Mouse (Mus musculus): ENCODE results near the gene Olfr1392. TPM values are rescaled to one million over a fixed set of nuclear protein-coding genes. Genes with fewer than 3 reads are reported as not detected.
"Not testable (repeated sequence)": the region's sequence is repeated elsewhere in the genome, so short reads cannot be mapped to it uniquely, and the experiment has no call there.

Olfr1392 gene
- 0.01 TPM in 1 of 2 replicates, not detected in the other for polyA plus RNA-seq (2012)

GRCm38 (mm10) chr11:49284982-49285381 lies at the start of gene Olfr1392:
Gene Olfr1392, plus strand, starts transcription at chr11:49285282.
- H3K27me3 ChIP-seq (ENCODE audit: control insufficient read depth); H3K9me3 ChIP-seq (ENCODE audit: control insufficient read depth, low read length); H3K36me3 ChIP-seq (ENCODE audit: control insufficient read depth); H3K4me1 ChIP-seq (ENCODE audit: control insufficient read depth); H3K4me3 ChIP-seq (replicated peaks): not testable (repeated sequence)

DNA sequence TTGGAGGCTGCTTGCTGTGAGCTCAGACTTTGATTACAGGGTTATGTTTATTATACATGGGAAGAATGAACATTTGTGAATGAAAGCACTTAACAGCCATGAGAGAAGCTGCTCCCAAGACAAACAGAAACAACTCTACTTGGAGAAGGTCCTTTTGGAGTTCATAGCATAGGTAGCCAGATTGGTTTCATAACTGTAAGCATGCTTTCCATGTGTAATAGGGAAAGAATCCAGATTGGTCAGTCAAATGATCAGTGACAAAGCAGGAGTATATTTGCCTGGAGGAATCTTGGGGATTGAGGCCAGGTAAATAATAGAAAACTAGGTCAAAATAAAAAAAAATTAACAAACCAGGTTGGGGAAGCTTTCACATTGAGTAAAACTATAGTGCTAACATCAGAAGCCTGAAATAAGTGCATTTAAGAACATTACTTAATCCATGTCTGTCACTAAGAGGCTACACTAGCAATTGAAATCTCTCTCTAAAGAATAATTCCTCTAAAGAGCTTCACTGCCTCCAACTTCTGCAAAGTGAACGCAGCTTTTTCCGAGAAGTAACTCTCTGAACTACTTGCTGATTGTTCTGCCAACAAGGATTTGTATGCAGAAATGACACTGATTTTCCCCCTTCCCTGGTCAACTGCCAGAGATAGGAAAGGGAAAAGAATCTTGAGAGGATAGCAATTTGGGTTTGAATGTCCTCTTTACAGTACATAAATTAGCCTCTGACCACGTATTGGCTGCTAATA lies 49.4 kb upstream of the Olfr1392 start:
- Histone ChIP-seq H3K27me3 (ENCODE audit: control insufficient read depth) (peaks cover 20% of the 10 kb centered on the region), H3K36me3 (ENCODE audit: control insufficient read depth) (no peaks in the 10 kb centered on the region), H3K4me3 (replicated peaks) (no peak overlapping the region), H3K4me1 (ENCODE audit: control insufficient read depth) (peaks cover 4% of the 10 kb centered on the region), H3K9me3 (ENCODE audit: control insufficient read depth, low read length) (no peaks in the 10 kb centered on the region)
- no peak for TF ChIP-seq TAL1 (IDR thresholded peaks at IDR 0.05; ENCODE audit: low read length)
- no peak for TF ChIP-seq GATA1 (IDR thresholded peaks at IDR 0.05; ENCODE audit: low read length)

DNA sequence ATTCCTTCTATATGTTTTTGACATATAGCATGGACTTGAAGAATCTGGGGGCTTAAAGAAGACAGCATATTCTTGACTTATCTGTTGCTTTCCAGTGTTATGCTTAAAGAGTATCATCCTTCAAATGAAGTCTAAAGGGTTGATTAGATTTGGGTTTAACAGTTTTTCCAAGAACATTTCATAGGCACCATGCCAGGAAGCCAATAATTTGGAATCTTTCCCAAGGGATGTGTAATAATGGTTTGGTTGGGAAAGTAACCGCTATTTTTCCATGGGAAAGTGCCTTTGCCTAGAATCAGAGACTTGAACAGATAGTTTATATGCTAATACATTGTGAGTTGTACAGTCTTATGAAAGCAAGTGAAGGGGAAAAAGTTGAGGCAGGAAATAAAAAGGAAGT lies 48.2 kb upstream of the Olfr1392 start:
- TF ChIP-seq TAL1 (IDR thresholded peaks at IDR 0.05; ENCODE audit: low read length): no peak
- TF ChIP-seq GATA1 (IDR thresholded peaks at IDR 0.05; ENCODE audit: low read length): no peak

GRCm38 (mm10) chr11:49237532-49237931 lies 47.5 kb upstream of the Olfr1392 start:
- Histone ChIP-seq H3K27me3 (ENCODE audit: control insufficient read depth) (peaks cover 20% of the 10 kb centered on the region), H3K4me1 (ENCODE audit: control insufficient read depth) (peaks cover 16% of the 10 kb centered on the region), H3K36me3 (ENCODE audit: control insufficient read depth) (no peaks in the 10 kb centered on the region), H3K4me3 (replicated peaks) (no peak overlapping the region), H3K9me3 (ENCODE audit: control insufficient read depth, low read length) (no peaks in the 10 kb centered on the region)
- TF ChIP-seq GATA1 (IDR thresholded peaks at IDR 0.05; ENCODE audit: low read length) (no peak), TAL1 (IDR thresholded peaks at IDR 0.05; ENCODE audit: low read length) (no peak)

More for the DNA sequence above, 48.2 kb upstream of the Olfr1392 start:
- H3K27me3 ChIP-seq (ENCODE audit: control insufficient read depth): peaks cover 20% of the 10 kb centered on the region
- H3K36me3 ChIP-seq (ENCODE audit: control insufficient read depth): no peaks in the 10 kb centered on the region
- H3K4me1 ChIP-seq (ENCODE audit: control insufficient read depth): peaks cover 11% of the 10 kb centered on the region
- H3K9me3 ChIP-seq (ENCODE audit: control insufficient read depth, low read length): no peaks in the 10 kb centered on the region
- H3K4me3 ChIP-seq (replicated peaks): no peak overlapping the region

- Histone ChIP-seq H3K4me1 (ENCODE audit: control insufficient read depth) (peaks cover 40% of the 10 kb centered on the region), H3K27me3 (ENCODE audit: control insufficient read depth) (peaks cover 15% of the 10 kb centered on the region), H3K9me3 (ENCODE audit: control insufficient read depth, low read length) (no peaks in the 10 kb centered on the region), H3K4me3 (replicated peaks) (no peak overlapping the region), H3K36me3 (ENCODE audit: control insufficient read depth) (no peaks in the 10 kb centered on the region)
- TF ChIP-seq TAL1 (IDR thresholded peaks at IDR 0.05; ENCODE audit: low read length) (no peak), GATA1 (IDR thresholded peaks at IDR 0.05; ENCODE audit: low read length) (no peak)
Observed at GRCm38 (mm10) chr11:49240310-49240709, 44.8 kb upstream of the Olfr1392 start.

GRCm38 (mm10) chr11:49240874-49241273 lies 44.2 kb upstream of the Olfr1392 start:
- TF ChIP-seq GATA1 (IDR thresholded peaks at IDR 0.05; ENCODE audit: low read length) (no peak), TAL1 (IDR thresholded peaks at IDR 0.05; ENCODE audit: low read length) (no peak)
- no peaks in the 10 kb centered on the region for H3K9me3 ChIP-seq (ENCODE audit: control insufficient read depth, low read length)
- peaks cover 14% of the 10 kb centered on the region for H3K27me3 ChIP-seq (ENCODE audit: control insufficient read depth)
- no peak overlapping the region for H3K4me3 ChIP-seq (replicated peaks)
- no peaks in the 10 kb centered on the region for H3K36me3 ChIP-seq (ENCODE audit: control insufficient read depth)
- peaks cover 45% of the 10 kb centered on the region for H3K4me1 ChIP-seq (ENCODE audit: control insufficient read depth)

DNA sequence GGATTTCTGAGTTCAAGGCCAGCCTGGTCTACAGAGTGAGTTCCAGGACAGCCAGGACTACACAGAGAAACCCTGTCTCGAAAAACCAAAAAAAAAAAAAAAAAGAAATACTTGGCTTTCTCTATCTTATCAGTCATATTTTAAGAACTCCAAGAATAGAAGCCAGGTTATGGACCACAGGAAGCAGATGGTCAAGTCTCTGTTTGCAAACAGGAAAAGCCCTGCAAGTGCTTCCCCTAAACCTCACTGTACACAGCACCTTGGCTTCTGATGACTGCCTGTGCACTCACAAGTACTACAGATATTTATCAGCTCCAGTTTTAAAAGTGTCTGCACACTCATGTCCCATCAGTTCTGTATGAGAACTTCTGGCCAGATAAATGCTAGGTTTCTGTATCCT lies 43.6 kb upstream of the Olfr1392 start:
- TF ChIP-seq TAL1 (IDR thresholded peaks at IDR 0.05; ENCODE audit: low read length): no peak
- TF ChIP-seq GATA1 (IDR thresholded peaks at IDR 0.05; ENCODE audit: low read length): no peak
- Histone ChIP-seq H3K36me3 (ENCODE audit: control insufficient read depth) (no peaks in the 10 kb centered on the region), H3K9me3 (ENCODE audit: control insufficient read depth, low read length) (no peaks in the 10 kb centered on the region), H3K4me3 (replicated peaks) (no peak overlapping the region), H3K4me1 (ENCODE audit: control insufficient read depth) (peaks cover 51% of the 10 kb centered on the region), H3K27me3 (ENCODE audit: control insufficient read depth) (peaks cover 11% of the 10 kb centered on the region)

GRCm38 (mm10) chr11:49242944-49243626 lies 42.0 kb upstream of the Olfr1392 start:
- H3K36me3 ChIP-seq (ENCODE audit: control insufficient read depth): peaks cover 3% of the 10 kb centered on the region
- H3K4me1 ChIP-seq (ENCODE audit: control insufficient read depth): peaks cover 68% of the 10 kb centered on the region
- H3K4me3 ChIP-seq (replicated peaks): peak overlapping the region; percentile 71
- H3K9me3 ChIP-seq (ENCODE audit: control insufficient read depth, low read length): no peaks in the 10 kb centered on the region
- no peaks in the 10 kb centered on the region for H3K27me3 ChIP-seq (ENCODE audit: control insufficient read depth)
- TF ChIP-seq GATA1 (IDR thresholded peaks at IDR 0.05; ENCODE audit: low read length) (no peak), TAL1 (IDR thresholded peaks at IDR 0.05; ENCODE audit: low read length) (no peak)

DNA sequence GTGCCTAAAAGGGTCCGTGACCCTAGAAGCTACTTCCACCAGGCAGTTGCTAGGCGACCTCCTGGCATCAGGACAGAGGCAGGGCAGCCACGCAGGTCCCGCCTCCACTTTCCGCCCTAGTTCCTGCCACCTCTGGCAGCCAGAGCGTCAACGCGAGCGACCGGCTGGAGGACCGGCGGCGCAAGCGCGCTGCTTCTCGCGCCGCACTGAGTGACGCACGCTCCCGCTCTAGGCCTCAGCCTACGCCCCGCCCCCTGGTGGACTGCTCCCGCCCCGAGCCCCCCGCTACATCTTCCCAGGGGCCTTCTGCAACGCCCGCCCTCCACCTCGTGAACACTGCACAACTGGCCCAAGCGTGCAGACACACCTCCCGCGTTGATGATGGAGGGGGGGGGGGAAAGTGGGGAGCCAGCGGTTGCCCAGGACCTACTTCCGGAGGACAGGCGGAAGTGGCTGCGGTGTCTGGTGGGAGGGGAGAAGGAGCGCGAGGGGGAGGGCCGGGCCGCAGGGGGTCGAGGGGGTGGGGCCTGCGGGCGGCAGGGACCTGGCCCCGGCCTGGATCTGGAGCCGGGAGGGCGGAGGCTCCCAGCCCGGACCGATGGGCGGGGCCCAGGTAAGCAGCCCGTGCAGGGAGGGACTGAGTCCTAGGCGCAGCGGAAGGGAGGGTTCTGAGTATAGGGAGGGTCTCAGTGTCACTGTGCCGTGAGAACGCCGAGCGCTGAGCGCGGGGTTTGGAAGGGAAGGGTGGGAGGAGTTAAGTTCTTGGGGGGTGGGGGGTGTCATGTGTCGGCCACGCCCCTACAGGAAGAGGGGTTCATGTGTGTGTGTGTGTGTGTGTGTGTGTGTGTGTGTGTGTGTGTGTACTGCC lies 41.1 kb upstream of the Olfr1392 start, which contains the start of gene Mgat1:
Gene Mgat1, plus strand, starts transcription at position 465 of the 868 bp plus-strand sequence.
- H3K36me3 ChIP-seq (ENCODE audit: control insufficient read depth): peaks cover 6% of the 10 kb centered on the region
- H3K27me3 ChIP-seq (ENCODE audit: control insufficient read depth): no peaks in the 10 kb centered on the region
- peak within 1 kb of the TSS; percentile 71 for H3K4me3 ChIP-seq (replicated peaks)
- H3K9me3 ChIP-seq (ENCODE audit: control insufficient read depth, low read length): no peaks in the 10 kb centered on the region
- H3K4me1 ChIP-seq (ENCODE audit: control insufficient read depth): peaks cover 76% of the 10 kb centered on the region
- TF ChIP-seq GATA1 (IDR thresholded peaks at IDR 0.05; ENCODE audit: low read length) (no peak), TAL1 (IDR thresholded peaks at IDR 0.05; ENCODE audit: low read length) (no peak)

Measured in erythroblast, embryonic 14.5 days (primary cell).